Mouse (Mus musculus): ENCODE results near the gene Cdhr4. TPM values are rescaled to one million over a fixed set of nuclear protein-coding genes. Genes with fewer than 3 reads are reported as not detected.
A peak's percentile ranks its signal among the peaks of the same experiment; 100 is the strongest.

The Cdhr4 gene
- total RNA-seq, 2 experiments from 2014 or later = 2.5 to 4.4 TPM

DNA sequence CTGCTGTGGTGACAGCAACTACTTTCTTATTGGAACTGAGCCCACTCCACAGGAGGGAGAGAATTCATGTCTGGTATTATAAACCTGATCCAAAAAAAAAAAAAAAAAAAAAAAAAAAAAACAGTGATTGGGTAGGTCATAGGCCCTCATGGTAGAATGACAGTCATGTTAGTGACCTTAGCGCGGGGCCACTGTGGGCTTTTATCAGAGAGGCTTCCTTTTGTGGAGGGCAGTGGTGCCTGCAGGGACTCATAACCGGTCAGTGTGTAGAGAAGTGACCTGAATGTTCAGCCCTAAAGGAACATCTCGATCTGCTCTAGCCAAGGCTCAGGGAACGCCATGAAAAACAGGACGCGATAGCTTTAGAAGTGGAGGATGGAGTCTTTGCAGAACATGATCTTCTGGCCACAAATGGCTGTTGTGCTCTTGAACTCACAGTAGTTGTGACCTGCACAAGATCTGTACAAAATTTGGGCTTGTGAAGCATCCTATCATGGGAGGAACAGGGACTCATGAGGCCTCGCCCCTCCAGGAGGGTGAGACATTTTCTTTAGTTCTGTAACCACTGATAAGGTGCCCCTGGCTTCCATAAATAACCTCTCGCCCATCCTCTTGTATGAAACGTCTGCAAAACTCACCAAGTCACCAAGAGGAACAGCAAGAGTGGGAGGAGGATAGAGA, 17.7 kb upstream of the Cdhr4 start:
- peak; percentile 59 for ATAC-seq (replicated peaks; ENCODE audit: low FRiP score, poor library complexity, severe bottlenecking)

GRCm38 (mm10) chr9:107975399-107976386, 16.6 kb upstream of the Cdhr4 start, which contains the start of gene Uba7:
Uba7 (plus strand) TSS chr9:107975505.
- peak; percentile 63 for ATAC-seq (replicated peaks; ENCODE audit: low FRiP score, poor library complexity, severe bottlenecking)

- no peak for ATAC-seq (replicated peaks; ENCODE audit: low FRiP score, poor library complexity, severe bottlenecking)
These were observed 13.5 kb upstream of the Cdhr4 start for GRCm38 (mm10) chr9:107978815-107979214.

DNA sequence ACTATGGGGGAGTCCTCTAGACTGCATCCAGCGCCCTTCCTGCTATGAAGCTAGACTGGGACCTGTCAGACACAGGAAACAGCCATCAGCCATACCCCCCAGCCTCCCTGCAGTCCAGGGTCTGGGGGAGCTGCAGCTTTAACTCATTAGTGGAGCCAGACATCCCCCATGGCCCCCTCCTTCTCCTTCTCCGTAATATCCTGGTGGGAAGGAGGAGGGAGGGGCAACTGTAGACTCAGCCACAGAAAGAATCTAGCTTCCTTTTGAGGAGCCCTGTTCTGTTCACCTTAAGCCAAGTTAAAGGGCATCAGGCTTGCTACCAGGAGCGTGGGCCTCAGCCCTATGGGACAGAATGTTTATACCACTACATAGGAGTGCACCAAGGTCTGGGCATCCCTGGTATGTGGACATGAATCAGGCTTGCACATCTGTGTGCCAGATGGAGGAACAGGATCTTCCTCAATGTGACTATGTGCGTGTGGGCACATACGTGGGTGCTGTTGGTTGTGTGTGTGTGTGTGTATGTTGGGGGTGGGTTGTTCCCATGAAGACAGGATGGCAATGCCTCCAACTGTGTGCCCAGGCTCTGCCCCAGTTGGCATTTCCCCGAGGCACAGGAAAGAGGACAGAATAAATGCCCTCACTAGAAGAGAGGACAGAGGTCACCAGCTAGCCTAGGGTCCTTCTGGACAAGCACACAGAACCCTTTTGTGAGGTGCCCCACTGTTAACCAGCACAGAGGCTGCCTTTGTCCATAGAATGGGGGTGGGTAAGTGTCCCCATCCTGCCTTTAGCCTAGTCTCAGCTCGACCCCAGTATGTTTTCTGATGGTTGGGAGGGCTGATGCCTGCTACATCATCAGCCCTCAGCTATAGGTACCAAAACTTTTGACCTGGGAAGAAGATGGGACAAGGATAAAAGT, 10.4 kb upstream of the Cdhr4 start:
- no peak for ATAC-seq (replicated peaks; ENCODE audit: low FRiP score, poor library complexity, severe bottlenecking)

DNA sequence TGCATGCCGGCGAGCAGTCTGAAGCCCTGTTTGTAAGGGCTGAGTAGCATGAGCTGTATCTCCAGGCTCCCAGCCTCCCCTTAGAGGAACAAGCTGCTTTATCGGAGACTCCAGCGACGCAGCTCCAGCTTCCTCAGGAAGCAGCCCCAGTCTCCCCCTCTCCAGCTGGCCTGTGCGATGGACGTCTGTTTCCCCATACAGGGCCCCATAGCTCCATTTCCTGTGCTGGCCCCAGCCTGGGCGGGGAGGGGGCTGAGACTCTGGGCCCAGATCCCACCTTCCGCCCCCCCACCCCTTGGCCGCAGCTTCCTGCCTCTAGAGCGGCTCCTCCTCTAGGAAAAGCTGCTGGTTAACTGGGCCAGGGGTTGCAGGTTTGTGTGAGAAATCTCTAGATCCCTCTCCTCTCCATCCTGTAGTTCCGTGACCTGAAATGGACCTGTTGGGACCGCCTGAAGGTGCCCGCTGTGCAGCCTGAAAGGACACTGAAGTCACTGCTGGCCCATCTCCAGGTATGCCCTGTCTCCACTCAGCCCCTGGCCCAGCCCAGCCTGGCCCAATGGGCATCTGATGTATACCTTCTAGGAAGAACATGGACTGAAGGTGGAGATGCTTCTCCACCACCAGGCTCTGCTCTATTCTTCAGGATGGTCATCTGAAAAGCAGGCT, 9.5 kb upstream of the Cdhr4 start, which contains the start of gene Gm20661:
Gene Gm20661 (plus strand): TSS at position 378 of the 666 bp plus-strand sequence.
- peak; percentile 56 for ATAC-seq (replicated peaks; ENCODE audit: low FRiP score, poor library complexity, severe bottlenecking)

- ATAC-seq (replicated peaks; ENCODE audit: low FRiP score, poor library complexity, severe bottlenecking) = no peak
These were observed 8.8 kb upstream of the Cdhr4 start for GRCm38 (mm10) chr9:107983421-107983890.

DNA sequence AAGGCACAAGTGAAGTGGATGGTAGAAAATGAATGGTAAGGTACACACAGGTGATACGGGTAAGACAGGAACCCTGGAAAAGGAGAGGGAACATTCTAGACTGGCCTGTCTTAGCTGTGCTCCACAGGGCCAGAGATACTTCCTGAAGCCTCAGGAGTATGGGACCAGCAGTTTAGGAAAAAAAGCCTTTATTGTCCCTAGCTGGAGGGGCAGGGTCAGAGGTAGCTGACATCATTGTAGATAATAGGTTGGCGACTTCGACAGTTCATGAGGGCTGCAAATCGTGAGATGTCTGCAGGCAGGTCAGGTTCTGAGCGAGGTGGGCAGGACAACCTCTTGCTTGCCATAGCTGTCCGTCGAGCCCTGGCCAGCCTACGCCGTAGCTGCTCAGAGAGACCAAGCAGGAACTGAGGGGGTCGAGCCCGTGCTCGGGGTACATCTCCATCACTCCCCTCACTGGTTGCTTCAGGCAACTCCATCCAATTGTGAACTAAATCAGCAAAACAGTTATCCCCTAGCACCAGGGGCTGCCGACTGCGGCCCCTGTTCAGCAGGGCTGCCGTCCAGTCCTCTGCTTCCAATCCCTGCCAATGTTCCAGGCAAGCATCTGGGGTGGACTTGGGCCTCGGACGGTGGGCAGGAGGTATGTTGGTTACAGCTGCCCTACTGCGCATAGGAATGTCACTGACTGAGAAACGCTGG, 8.1 kb upstream of the Cdhr4 start:
- no peak for ATAC-seq (replicated peaks; ENCODE audit: low FRiP score, poor library complexity, severe bottlenecking)

DNA sequence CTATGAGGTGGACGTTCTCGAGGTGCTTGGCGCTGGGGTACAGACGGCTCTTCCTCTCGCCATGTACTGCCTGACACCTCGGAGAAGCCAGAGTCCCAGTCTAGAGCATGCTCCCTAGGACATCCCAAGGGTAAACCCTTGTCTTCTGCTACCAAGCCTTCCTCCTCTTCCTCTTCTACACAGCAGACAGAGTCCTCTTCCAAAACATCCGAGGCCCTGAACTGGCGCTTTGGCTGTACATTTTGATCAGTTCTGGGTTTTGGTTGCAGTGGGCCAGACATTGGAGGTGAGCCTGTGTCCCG, 7.6 kb upstream of the Cdhr4 start:
- ATAC-seq (replicated peaks; ENCODE audit: low FRiP score, poor library complexity, severe bottlenecking) = peak; percentile 0; the same call in 1 of the 2 replicates

DNA sequence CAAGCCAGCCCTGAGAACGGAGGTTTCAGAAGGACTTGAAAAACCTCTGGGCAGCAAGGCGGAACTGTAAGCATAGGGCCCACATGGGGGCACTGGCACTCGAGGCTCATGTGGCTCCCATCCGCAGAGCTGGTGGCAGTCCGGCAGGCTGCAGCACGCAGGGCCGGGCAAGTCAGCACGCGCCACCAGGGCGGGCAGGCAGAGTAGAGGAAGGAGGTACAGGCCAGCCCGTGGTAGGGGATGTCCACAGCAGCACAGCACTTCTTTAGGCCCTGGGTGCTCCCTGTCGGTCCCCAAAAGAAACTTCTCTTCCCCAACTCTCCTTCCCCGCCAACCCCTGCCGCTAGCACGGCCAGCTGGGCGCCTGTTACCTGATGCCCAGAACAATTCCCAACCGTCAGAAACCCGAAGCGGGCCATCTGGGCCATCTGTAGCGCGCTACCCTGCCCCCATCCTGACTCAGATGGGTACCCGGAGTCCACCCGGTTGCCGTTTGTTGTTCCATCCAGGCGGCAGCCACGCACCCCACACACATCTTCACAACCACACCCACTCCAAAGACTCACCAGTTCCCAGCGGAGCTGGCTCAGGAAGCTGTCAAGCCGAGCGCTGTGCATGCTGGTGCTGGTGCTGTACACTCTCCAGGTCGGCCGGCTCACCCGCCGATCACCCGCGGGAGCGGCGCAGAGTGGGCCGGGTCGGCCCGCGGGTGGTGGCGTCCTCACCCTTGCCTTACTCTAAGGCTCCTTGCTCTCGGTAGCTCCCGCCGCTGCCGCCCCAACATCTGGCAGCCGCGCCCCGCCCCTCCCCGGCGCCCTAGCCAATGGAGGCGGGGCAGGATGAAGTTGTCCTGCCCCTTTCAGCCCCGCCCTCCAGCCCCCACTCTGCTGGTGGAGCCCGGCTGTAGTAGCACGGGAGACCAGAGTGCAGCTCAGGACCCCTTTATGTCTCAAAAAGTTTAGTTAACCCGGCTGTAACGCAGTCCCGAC, 6.9 kb upstream of the Cdhr4 start, which contains the start of gene Inka1:
Gene Inka1 (minus strand): TSS at position 749 of the 989 bp plus-strand sequence.
- ATAC-seq (replicated peaks; ENCODE audit: low FRiP score, poor library complexity, severe bottlenecking) = peak; percentile 67

- ATAC-seq (replicated peaks; ENCODE audit: low FRiP score, poor library complexity, severe bottlenecking) = peak; percentile 40
These were observed 5.9 kb upstream of the Cdhr4 start for GRCm38 (mm10) chr9:107986376-107986775.

DNA sequence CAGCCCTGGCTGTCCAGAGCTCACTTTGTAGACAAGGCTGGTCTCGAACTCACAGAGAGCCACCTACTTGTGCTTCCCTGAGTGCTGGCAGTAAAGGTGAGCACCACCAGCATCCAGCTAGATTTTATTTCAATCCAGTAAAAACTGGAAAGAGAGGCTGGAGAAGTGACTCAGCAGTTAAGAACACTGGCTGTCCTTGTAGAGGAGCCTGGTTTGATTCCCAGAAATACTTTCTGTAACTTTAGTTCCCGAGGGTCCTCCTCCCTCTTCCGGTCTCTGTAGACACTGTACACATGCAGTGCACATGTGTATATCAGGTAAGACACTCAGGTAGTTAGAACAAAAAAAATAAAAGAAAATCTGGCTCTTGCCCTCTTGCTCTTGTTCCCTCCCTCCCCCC, 4.3 kb upstream of the Cdhr4 start:
- no peak for ATAC-seq (replicated peaks; ENCODE audit: low FRiP score, poor library complexity, severe bottlenecking)

DNA sequence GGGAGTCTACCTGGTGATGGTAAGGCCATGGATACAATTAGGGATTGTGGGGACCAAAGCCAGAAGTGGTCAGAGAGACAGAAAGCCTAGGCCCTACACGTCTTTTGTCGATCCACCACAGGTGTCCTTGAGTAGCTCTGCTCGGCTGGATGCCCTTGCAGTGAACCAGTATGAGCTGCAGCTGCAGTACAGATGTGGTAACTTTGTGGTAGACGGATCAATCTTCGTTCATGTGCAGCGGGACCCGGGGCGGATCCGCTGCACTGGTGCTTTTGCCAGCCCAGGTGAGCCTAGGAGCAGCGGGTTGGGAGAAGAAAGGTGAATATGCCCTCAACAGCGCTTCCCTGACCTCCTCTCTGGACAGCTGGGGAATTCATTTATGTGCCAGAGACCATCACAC, 716 bp downstream of the Cdhr4 start:
- ATAC-seq (replicated peaks; ENCODE audit: low FRiP score, poor library complexity, severe bottlenecking) = no peak

- ATAC-seq (replicated peaks; ENCODE audit: low FRiP score, poor library complexity, severe bottlenecking) = no peak
These were observed 2.2 kb downstream of the Cdhr4 start for GRCm38 (mm10) chr9:107994464-107994863.

GRCm38 (mm10) chr9:107995513-107995912, 3.2 kb downstream of the Cdhr4 start:
- no peak for ATAC-seq (replicated peaks; ENCODE audit: low FRiP score, poor library complexity, severe bottlenecking)

- ATAC-seq (replicated peaks; ENCODE audit: low FRiP score, poor library complexity, severe bottlenecking) = no peak
These were observed 3.8 kb downstream of the Cdhr4 start, which contains the start of gene Gm20662 for GRCm38 (mm10) chr9:107996049-107996448. Gm20662 (plus strand) TSS chr9:107996349.

- peak; percentile 94 for ATAC-seq (replicated peaks; ENCODE audit: low FRiP score, poor library complexity, severe bottlenecking)
These were observed 9.8 kb downstream of the Cdhr4 start, which contains the start of gene Ip6k1 for GRCm38 (mm10) chr9:108001922-108002770. Ip6k1 (plus strand) TSS chr9:108002501.

Measured in erythroblast, adult 5-6 weeks (primary cell).